Mouse (Mus musculus) liver, embryonic 11.5 days (tissue): ENCODE measurements around the gene Ski. TPM values are rescaled to one million over a fixed set of nuclear protein-coding genes. Genes with fewer than 3 reads are reported as not detected.

Experiments
- ATAC-seq: fragments of 200-750 bp; cut with Nextera tagmentation; replicated peaks from 2 replicates; pipeline ENCODE4 v1.8.0; 2017; ENCODE audit warnings: moderate number of reproducible peaks, mild to moderate bottlenecking, moderate TSS enrichment, moderate library complexity; ENCODE audit not compliant: low FRiP score
- DNase-seq: peaks from one replicate; pipeline ENCODE4 v3.0.0-alpha.2; 2017; ENCODE audit warnings: low spot score
- H3K27ac ChIP-seq: fragments of 300-500 bp; sonication (generic); 2 replicates; pipeline ENCODE4 v1.5.1; 2014; ENCODE audit warnings: mild to moderate bottlenecking, low read depth, low read length, control low read depth
- H3K27me3 ChIP-seq: fragments of 300-500 bp; sonication (generic); replicated peaks from 2 replicates; pipeline ENCODE4 v1.6.1; 2014; ENCODE audit warnings: low read length, mixed read lengths; ENCODE audit not compliant: control insufficient read depth, insufficient read depth
- H3K36me3 ChIP-seq: fragments of 300-500 bp; sonication (generic); 2 replicates; pipeline ENCODE4 v1.6.1; 2014; ENCODE audit warnings: mild to moderate bottlenecking, low read length, moderate library complexity, mixed read lengths; ENCODE audit not compliant: control insufficient read depth, insufficient read depth
- H3K4me1 ChIP-seq: fragments of 300-500 bp; sonication (generic); replicated peaks from 2 replicates; pipeline ENCODE4 v1.6.1; 2014; ENCODE audit warnings: low read length, mixed read lengths; ENCODE audit not compliant: control insufficient read depth, insufficient read depth
- H3K4me2 ChIP-seq: fragments of 300-500 bp; sonication (generic); 2 replicates; pipeline ENCODE4 v1.6.1; 2014; ENCODE audit warnings: mild to moderate bottlenecking, control low read depth, moderate library complexity
- H3K4me3 ChIP-seq: fragments of 300-500 bp; sonication (generic); 2 replicates; pipeline ENCODE4 v1.5.1; 2014; ENCODE audit warnings: low read depth, low read length, control low read depth
- H3K9ac ChIP-seq: fragments of 300-500 bp; sonication (generic); 2 replicates; pipeline ENCODE4 v1.6.1; 2014; ENCODE audit warnings: low read depth, low read length, control low read depth
- H3K9me3 ChIP-seq: fragments of 300-500 bp; sonication (generic); 2 replicates; pipeline ENCODE4 v1.6.1; 2016; ENCODE audit warnings: low read length, inconsistent platforms, mixed read lengths; ENCODE audit not compliant: control insufficient read depth
- WGBS: fragments of 180-500 bp; shearing (Covaris S2); extraction: QIAGEN DNeasy Blood & Tissue Kit; methylation state at CpG from one replicate; pipeline ENCODE4 v1.1.7; 2014; 5-methylcytosine and 5-hydroxymethylcytosine counted together
- polyA plus RNA-seq: library from polyadenylated mRNA; unstranded; fragments of >200 nt; fragmentation: Nextera tagmentation; extraction: Ambion mirVana; gene quantifications from 2 replicates; pipeline ENCODE4 v1.2.1, GENCODE M21; 2014

Gene Ski
- polyA plus RNA-seq, 1 experiment from 2014 or later, result 9.8 TPM

GRCm38 (mm10) chr4:155129996-155130395 is 92.4 kb downstream of the Ski start:
- Histone ChIP-seq H3K4me2 (no peak overlapping the region), H3K9me3 (no peaks in the 10 kb centered on the region), H3K27ac (no peak overlapping the region), H3K9ac (no peak overlapping the region), H3K36me3 (no peaks in the 10 kb centered on the region), H3K4me1 (peaks cover 13% of the 10 kb centered on the region), H3K27me3 (no peaks in the 10 kb centered on the region), H3K4me3 (no peak overlapping the region)
- no peak for ATAC-seq
- no peak for DNase-seq
- WGBS, result 78% methylated on average over 14 of the region's 14 CpGs

DNA sequence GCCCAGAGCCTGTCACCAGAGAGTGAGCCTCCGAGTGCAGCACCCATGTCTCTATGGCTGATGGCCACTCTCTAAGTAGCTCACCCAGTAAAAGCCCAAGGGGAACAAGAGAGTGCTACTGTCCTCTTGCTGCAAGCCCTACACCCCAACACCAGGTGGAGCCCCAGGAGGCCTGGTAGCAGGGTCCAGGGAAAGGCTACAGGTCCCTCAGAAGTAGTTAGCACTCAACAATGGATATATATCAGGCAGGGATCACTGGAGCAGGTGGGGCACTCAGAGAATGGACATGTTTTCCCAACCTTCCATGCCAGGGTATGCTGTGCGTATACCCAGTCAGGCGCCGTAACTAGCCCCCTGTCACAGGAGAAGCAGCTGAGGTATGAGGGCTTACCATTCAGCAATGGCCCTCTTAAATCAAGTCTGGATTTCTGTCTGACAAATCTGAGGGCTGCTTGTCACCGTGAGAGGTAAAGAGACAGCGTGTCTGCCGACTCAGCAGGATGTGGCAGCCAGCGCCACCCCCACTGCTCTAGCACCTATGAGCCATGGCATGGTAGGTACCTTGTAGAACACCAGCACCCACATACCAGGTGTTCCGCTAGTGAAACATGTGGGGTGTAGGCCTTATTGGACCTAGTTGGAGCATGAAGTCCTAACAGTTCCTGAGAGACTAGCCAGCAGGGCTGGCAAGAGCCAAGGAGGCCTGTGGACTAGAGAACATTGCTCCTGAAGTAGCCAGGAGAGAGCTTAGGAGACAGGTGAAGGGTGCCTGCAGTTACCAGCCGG is 93.1 kb downstream of the Ski start:
- DNase-seq, result no peak
- 87% methylated on average over 10 of the region's 10 CpGs for WGBS
- Histone ChIP-seq H3K9me3 (no peaks in the 10 kb centered on the region), H3K27ac (no peak overlapping the region), H3K36me3 (no peaks in the 10 kb centered on the region), H3K4me3 (no peak overlapping the region), H3K4me2 (no peak overlapping the region), H3K27me3 (no peaks in the 10 kb centered on the region), H3K9ac (no peak overlapping the region), H3K4me1 (peaks cover 17% of the 10 kb centered on the region)
- ATAC-seq, result no peak

DNA sequence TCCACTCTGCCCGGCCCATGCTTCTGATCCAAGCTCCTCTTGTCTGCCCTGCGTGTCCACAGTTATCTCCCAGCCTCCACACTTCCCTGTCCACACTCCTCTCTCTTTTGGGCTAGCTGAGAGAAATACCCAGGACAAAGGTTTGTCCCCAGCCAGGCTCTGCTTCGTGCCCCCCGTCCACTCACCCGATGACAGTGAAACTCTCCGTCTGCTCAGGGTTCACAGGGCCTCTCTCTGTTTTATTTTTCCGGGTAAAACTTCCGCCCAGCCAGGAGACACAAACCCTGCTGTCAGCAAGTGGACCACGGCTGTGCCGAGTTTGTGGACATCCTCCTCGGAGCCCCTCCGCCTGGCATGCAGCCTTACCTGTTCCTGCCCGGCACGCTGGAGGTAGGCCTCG is 94.0 kb downstream of the Ski start:
- Histone ChIP-seq H3K4me1 (peaks cover 18% of the 10 kb centered on the region), H3K4me2 (no peak overlapping the region), H3K9ac (no peak overlapping the region), H3K4me3 (no peak overlapping the region), H3K27me3 (no peaks in the 10 kb centered on the region), H3K36me3 (no peaks in the 10 kb centered on the region), H3K27ac (no peak overlapping the region), H3K9me3 (no peaks in the 10 kb centered on the region)
- 88% methylated on average over 15 of the region's 15 CpGs for WGBS
- DNase-seq (no peak), ATAC-seq (no peak)

- Histone ChIP-seq H3K9ac (no peak overlapping the region), H3K9me3 (no peaks in the 10 kb centered on the region), H3K4me3 (no peak overlapping the region), H3K4me2 (no peak overlapping the region), H3K27ac (no peak overlapping the region), H3K36me3 (no peaks in the 10 kb centered on the region), H3K4me1 (peaks cover 25% of the 10 kb centered on the region), H3K27me3 (no peaks in the 10 kb centered on the region)
- WGBS, result 75% methylated on average over 7 of the region's 7 CpGs
- ATAC-seq, result no peak
- no peak for DNase-seq
Measured at GRCm38 (mm10) chr4:155126602-155127372, 95.6 kb downstream of the Ski start.

DNA sequence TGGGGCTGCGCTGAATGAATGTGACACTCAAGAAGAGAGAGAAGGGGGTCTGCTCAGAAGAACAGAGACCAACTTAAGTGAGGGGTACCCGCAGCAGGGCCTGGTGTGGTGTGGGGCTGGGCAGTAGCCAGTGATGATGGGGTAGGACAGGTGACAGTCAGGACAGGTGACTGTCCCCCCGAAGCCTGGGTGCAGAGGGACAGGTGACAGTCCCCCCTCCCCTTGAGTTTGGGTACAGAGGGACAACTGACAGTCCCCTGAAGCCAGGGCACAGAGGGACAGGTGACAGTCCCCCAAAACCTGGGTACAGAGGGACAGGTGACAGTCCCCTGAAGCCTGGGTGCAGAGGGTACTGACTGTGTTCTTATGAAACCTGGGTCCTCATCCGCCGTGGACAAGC is 96.2 kb downstream of the Ski start:
- no peak for ATAC-seq
- Histone ChIP-seq H3K4me3 (no peak overlapping the region), H3K27me3 (no peaks in the 10 kb centered on the region), H3K27ac (no peak overlapping the region), H3K36me3 (no peaks in the 10 kb centered on the region), H3K9ac (no peak overlapping the region), H3K4me1 (peaks cover 30% of the 10 kb centered on the region), H3K9me3 (no peaks in the 10 kb centered on the region), H3K4me2 (no peak overlapping the region)
- no peak for DNase-seq
- WGBS, result 82% methylated on average over 5 of the region's 5 CpGs

- Histone ChIP-seq H3K36me3 (no peaks in the 10 kb centered on the region), H3K27ac (no peak overlapping the region), H3K9me3 (no peaks in the 10 kb centered on the region), H3K27me3 (no peaks in the 10 kb centered on the region), H3K4me1 (peaks cover 38% of the 10 kb centered on the region), H3K4me2 (no peak overlapping the region), H3K4me3 (no peak overlapping the region), H3K9ac (no peak overlapping the region)
- WGBS, result 22% methylated on average over 7 of the region's 7 CpGs
- DNase-seq (no peak), ATAC-seq (peak; percentile 53)
Measured at GRCm38 (mm10) chr4:155125310-155125709, 97.1 kb downstream of the Ski start.

- Histone ChIP-seq H3K27ac (no peak overlapping the region), H3K9ac (no peak overlapping the region)
- DNase-seq, result no peak
Measured at GRCm38 (mm10) chr4:155123868-155124534, 98.4 kb downstream of the Ski start.

GRCm38 (mm10) chr4:155122444-155123040 is 99.8 kb downstream of the Ski start:
- ATAC-seq (no peak), DNase-seq (no peak)
- 55% methylated on average over 16 of the region's 16 CpGs for WGBS
- peaks cover 51% of the 10 kb centered on the region for H3K4me1 ChIP-seq
- H3K27me3 ChIP-seq, result no peaks in the 10 kb centered on the region
- no peak overlapping the region for H3K4me2 ChIP-seq
- no peak overlapping the region for H3K4me3 ChIP-seq
- no peaks in the 10 kb centered on the region for H3K9me3 ChIP-seq
- no peaks in the 10 kb centered on the region for H3K36me3 ChIP-seq
- H3K27ac ChIP-seq, result no peak overlapping the region
- H3K9ac ChIP-seq, result no peak overlapping the region

More at GRCm38 (mm10) chr4:155123868-155124534, 98.4 kb downstream of the Ski start:
- Histone ChIP-seq H3K4me1 (peaks cover 43% of the 10 kb centered on the region), H3K36me3 (no peaks in the 10 kb centered on the region), H3K9me3 (no peaks in the 10 kb centered on the region), H3K4me2 (no peak overlapping the region), H3K4me3 (no peak overlapping the region), H3K27me3 (no peaks in the 10 kb centered on the region)
- 79% methylated on average over 9 of the region's 9 CpGs for WGBS
- ATAC-seq, result no peak
